Mouse (Mus musculus) heart, embryonic 16.5 days (tissue): ENCODE measurements at regions not wholly inside any gene's neighbourhood (a gene's known extent, or its start where the extent isn't known, plus 50 kb on each side); places are given as distances from the start of the nearest gene placed in this dataset.

Source experiments
- ATAC-seq: fragments of 200-750 bp; cut with Nextera tagmentation; replicated peaks from 2 replicates; pipeline ENCODE4 v1.8.0; 2017; ENCODE audit warnings: moderate number of reproducible peaks; ENCODE audit not compliant: insufficient read depth, low FRiP score; ENCODE audit errors: extremely low read depth
- H3K27ac ChIP-seq: fragments of 300-500 bp; sonication (generic); 2 replicates; pipeline ENCODE4 v1.5.1; 2014; ENCODE audit warnings: mild to moderate bottlenecking, low read length, control low read depth, moderate library complexity
- H3K27me3 ChIP-seq: fragments of 300-500 bp; sonication (generic); 2 replicates; pipeline ENCODE4 v1.6.1; 2014; ENCODE audit warnings: low read length, mixed read lengths; ENCODE audit not compliant: control insufficient read depth, insufficient read depth
- H3K36me3 ChIP-seq: fragments of 300-500 bp; sonication (generic); 2 replicates; pipeline ENCODE4 v1.6.1; 2014; ENCODE audit not compliant: control insufficient read depth, insufficient read depth
- H3K4me1 ChIP-seq: fragments of 300-500 bp; sonication (generic); 2 replicates; pipeline ENCODE4 v1.6.1; 2014; ENCODE audit warnings: low read length, mixed read lengths; ENCODE audit not compliant: control insufficient read depth, insufficient read depth
- H3K4me2 ChIP-seq: fragments of 300-500 bp; sonication (generic); 2 replicates; pipeline ENCODE4 v1.6.1; 2014; ENCODE audit warnings: low read depth, mild to moderate bottlenecking, control low read depth, low read length
- H3K4me3 ChIP-seq: fragments of 300-500 bp; sonication (generic); 2 replicates; pipeline ENCODE4 v1.5.1; 2014; ENCODE audit warnings: mild to moderate bottlenecking, control low read depth, low read length
- H3K9ac ChIP-seq: fragments of 300-500 bp; sonication (generic); 2 replicates; pipeline ENCODE4 v1.6.1; 2014; ENCODE audit warnings: low read length, control low read depth
- H3K9me3 ChIP-seq: fragments of 300-500 bp; sonication (generic); replicated peaks from 2 replicates; pipeline ENCODE4 v1.6.1; 2016; ENCODE audit warnings: low read length; ENCODE audit not compliant: control insufficient read depth
- WGBS: fragments of 180-500 bp; shearing (Covaris S2); extraction: QIAGEN DNeasy Blood & Tissue Kit; methylation state at CpG from one replicate; pipeline ENCODE4 v1.1.7; 2014; 5-methylcytosine and 5-hydroxymethylcytosine counted together

- Histone ChIP-seq H3K27ac (no peak overlapping the region), H3K4me2 (no peak overlapping the region), H3K4me1 (no peaks in the 10 kb centered on the region), H3K9ac (no peak overlapping the region), H3K9me3 (no peaks in the 10 kb centered on the region), H3K27me3 (no peaks in the 10 kb centered on the region), H3K36me3 (no peaks in the 10 kb centered on the region), H3K4me3 (no peak overlapping the region)
- WGBS = 63% methylated on average over 3 of the region's 3 CpGs
- no peak for ATAC-seq
Measured at GRCm38 (mm10) chr2:9704266-9704665, 176.8 kb upstream of the 4930412O13Rik start.

GRCm38 (mm10) chr2:9709466-9709865 lies 171.6 kb upstream of the 4930412O13Rik start:
- Histone ChIP-seq H3K27me3 (no peaks in the 10 kb centered on the region), H3K9ac (no peak overlapping the region), H3K36me3 (no peaks in the 10 kb centered on the region), H3K4me3 (no peak overlapping the region), H3K4me1 (no peaks in the 10 kb centered on the region), H3K27ac (no peak overlapping the region), H3K4me2 (no peak overlapping the region), H3K9me3 (no peaks in the 10 kb centered on the region)
- no peak for ATAC-seq
- WGBS = 74% methylated on average over 7 of the region's 7 CpGs

GRCm38 (mm10) chr2:9717904-9718303 lies 163.1 kb upstream of the 4930412O13Rik start:
- Histone ChIP-seq H3K4me1 (no peaks in the 10 kb centered on the region), H3K27me3 (no peaks in the 10 kb centered on the region), H3K9me3 (no peaks in the 10 kb centered on the region), H3K9ac (no peak overlapping the region), H3K36me3 (no peaks in the 10 kb centered on the region), H3K27ac (no peak overlapping the region), H3K4me2 (no peak overlapping the region), H3K4me3 (no peak overlapping the region)
- WGBS = 58% methylated on average over 1 of the region's 1 CpGs
- ATAC-seq = no peak

- H3K4me2 ChIP-seq = no peak overlapping the region
- 74% methylated on average over 7 of the region's 7 CpGs for WGBS
- no peaks in the 10 kb centered on the region for H3K9me3 ChIP-seq
- no peaks in the 10 kb centered on the region for H3K4me1 ChIP-seq
- H3K27ac ChIP-seq = no peak overlapping the region
- no peak overlapping the region for H3K4me3 ChIP-seq
- H3K9ac ChIP-seq = no peak overlapping the region
- H3K27me3 ChIP-seq = no peaks in the 10 kb centered on the region
- ATAC-seq = no peak
- no peaks in the 10 kb centered on the region for H3K36me3 ChIP-seq
Measured at GRCm38 (mm10) chr2:9733243-9733642, 147.8 kb upstream of the 4930412O13Rik start.

- 80% methylated on average over 3 of the region's 3 CpGs for WGBS
- ATAC-seq = no peak
- Histone ChIP-seq H3K9ac (no peak overlapping the region), H3K27ac (no peak overlapping the region), H3K27me3 (no peaks in the 10 kb centered on the region), H3K36me3 (no peaks in the 10 kb centered on the region), H3K4me2 (no peak overlapping the region), H3K4me3 (no peak overlapping the region), H3K9me3 (0 out of 2 replicates have a peak, but pooled peaks cover 2% of the 10 kb centered on the region), H3K4me1 (no peaks in the 10 kb centered on the region)
Measured at GRCm38 (mm10) chr2:9744181-9744580, 136.9 kb upstream of the 4930412O13Rik start.

GRCm38 (mm10) chr2:9749829-9750788 lies 130.9 kb upstream of the 4930412O13Rik start:
- 44% methylated on average over 11 of the region's 11 CpGs for WGBS
- H3K4me1 ChIP-seq = no peaks in the 10 kb centered on the region
- H3K4me3 ChIP-seq = no peak overlapping the region
- H3K36me3 ChIP-seq = no peaks in the 10 kb centered on the region
- ATAC-seq = no peak
- no peaks in the 10 kb centered on the region for H3K27me3 ChIP-seq
- H3K4me2 ChIP-seq = no peak overlapping the region
- H3K9me3 ChIP-seq = 0 out of 2 replicates have a peak, but pooled peaks cover 2% of the 10 kb centered on the region
- no peak overlapping the region for H3K27ac ChIP-seq
- H3K9ac ChIP-seq = no peak overlapping the region

- Histone ChIP-seq H3K4me1 (no peaks in the 10 kb centered on the region), H3K36me3 (no peaks in the 10 kb centered on the region), H3K27me3 (no peaks in the 10 kb centered on the region), H3K27ac (no peak overlapping the region), H3K9me3 (no peaks in the 10 kb centered on the region), H3K4me3 (no peak overlapping the region), H3K9ac (no peak overlapping the region), H3K4me2 (no peak overlapping the region)
- no peak for ATAC-seq
- 78% methylated on average over 7 of the region's 7 CpGs for WGBS
Measured at GRCm38 (mm10) chr2:9753691-9754090, 127.4 kb upstream of the 4930412O13Rik start.

GRCm38 (mm10) chr2:9754153-9754552 lies 126.9 kb upstream of the 4930412O13Rik start:
- no peak overlapping the region for H3K9ac ChIP-seq
- no peak overlapping the region for H3K4me3 ChIP-seq
- ATAC-seq = no peak
- H3K4me2 ChIP-seq = no peak overlapping the region
- H3K9me3 ChIP-seq = no peaks in the 10 kb centered on the region
- H3K27ac ChIP-seq = no peak overlapping the region
- H3K36me3 ChIP-seq = no peaks in the 10 kb centered on the region
- no peaks in the 10 kb centered on the region for H3K27me3 ChIP-seq
- no peaks in the 10 kb centered on the region for H3K4me1 ChIP-seq
- WGBS = 83% methylated on average over 6 of the region's 6 CpGs

- ATAC-seq = no peak
Measured at GRCm38 (mm10) chr2:9757770-9758420, 123.2 kb upstream of the 4930412O13Rik start.

More at GRCm38 (mm10) chr2:9757770-9758420, 123.2 kb upstream of the 4930412O13Rik start:
- Histone ChIP-seq H3K4me1 (no peaks in the 10 kb centered on the region), H3K4me2 (no peak overlapping the region), H3K27me3 (no peaks in the 10 kb centered on the region), H3K9me3 (no peaks in the 10 kb centered on the region), H3K4me3 (no peak overlapping the region), H3K27ac (no peak overlapping the region), H3K9ac (no peak overlapping the region), H3K36me3 (no peaks in the 10 kb centered on the region)
- WGBS = 64% methylated on average over 5 of the region's 5 CpGs
